Mouse (Mus musculus): ENCODE measurements around the gene Zbtb46. TPM values are rescaled to one million over a fixed set of nuclear protein-coding genes. Genes with fewer than 3 reads are reported as not detected.

Zbtb46 gene
- polyA plus RNA-seq, 1 experiment = 7.7 TPM

DNA sequence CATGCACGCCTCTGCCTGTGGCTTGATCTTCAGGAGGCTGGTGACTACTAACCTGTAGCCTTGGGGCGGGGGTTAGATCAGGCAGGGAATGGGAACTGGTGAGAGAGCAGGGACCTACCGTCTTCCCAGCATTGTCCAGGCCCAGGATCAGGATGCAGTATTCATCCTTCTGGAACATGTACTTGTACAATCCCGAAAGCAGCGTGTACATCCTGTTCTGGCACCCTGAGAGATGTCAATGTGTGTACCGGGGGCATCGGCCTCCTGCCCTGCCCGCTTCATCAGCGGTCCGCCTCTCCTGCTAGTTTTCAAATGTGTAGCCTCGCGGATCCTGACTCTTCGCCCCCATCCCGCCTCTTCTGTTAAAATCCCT lies 94.8 kb downstream of the Zbtb46 start:
- 5% methylated on average over 14 of the region's 14 CpGs for WGBS
- Histone ChIP-seq H3K36me3 (ENCODE audit: control insufficient read depth, insufficient read depth, low read length) (peaks cover 2% of the 10 kb centered on the region; the same call in 1 of the 2 replicates), H3K27me3 (replicated peaks; ENCODE audit: control insufficient read depth, insufficient read depth, low read length) (no peaks in the 10 kb centered on the region), H3K4me1 (ENCODE audit: control insufficient read depth, insufficient read depth, low read length) (peaks cover 6% of the 10 kb centered on the region; the same call in 1 of the 2 replicates), H3K4me3 (ENCODE audit: insufficient read depth, low read depth, low read length) (peak overlapping the region; percentile 75), H3K27ac (ENCODE audit: insufficient read depth, low read depth, low read length) (no peak overlapping the region)
- no peak for DNase-seq
- TF ChIP-seq CTCF (conservative IDR thresholded peaks at IDR 0.05; ENCODE audit: insufficient read depth, insufficient read length, low read depth, low read length) (no peak), POLR2A (IDR thresholded peaks at IDR 0.05; ENCODE audit: low read depth, low read length) (no peak)

DNA sequence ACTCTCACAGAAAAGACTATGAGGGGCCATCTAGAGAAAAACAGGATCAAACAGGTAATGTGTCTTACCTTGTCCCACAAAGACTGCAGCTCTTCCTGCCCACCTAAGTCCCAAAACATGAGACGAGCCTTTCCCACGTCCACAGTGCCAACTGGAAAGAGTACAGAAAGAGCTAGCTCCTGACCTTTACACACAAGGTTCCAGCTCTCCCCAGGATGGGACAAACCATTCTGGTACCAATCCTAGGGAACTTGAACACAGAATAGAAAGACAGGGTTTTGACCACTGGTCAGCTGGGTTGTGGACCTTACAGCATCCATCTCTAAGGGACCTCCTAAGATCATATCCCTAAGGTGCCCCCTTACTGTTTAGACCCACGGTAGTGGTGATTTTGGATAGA lies 95.3 kb downstream of the Zbtb46 start:
- no peak for DNase-seq
- TF ChIP-seq CTCF (conservative IDR thresholded peaks at IDR 0.05; ENCODE audit: insufficient read depth, insufficient read length, low read depth, low read length) (no peak), POLR2A (IDR thresholded peaks at IDR 0.05; ENCODE audit: low read depth, low read length) (no peak)
- WGBS = 62% methylated on average over 3 of the region's 3 CpGs
- Histone ChIP-seq H3K4me3 (ENCODE audit: insufficient read depth, low read depth, low read length) (no peak overlapping the region), H3K4me1 (ENCODE audit: control insufficient read depth, insufficient read depth, low read length) (peaks cover 6% of the 10 kb centered on the region; the same call in 1 of the 2 replicates), H3K27ac (ENCODE audit: insufficient read depth, low read depth, low read length) (no peak overlapping the region), H3K27me3 (replicated peaks; ENCODE audit: control insufficient read depth, insufficient read depth, low read length) (no peaks in the 10 kb centered on the region), H3K36me3 (ENCODE audit: control insufficient read depth, insufficient read depth, low read length) (peaks cover 2% of the 10 kb centered on the region; the same call in 1 of the 2 replicates)

DNA sequence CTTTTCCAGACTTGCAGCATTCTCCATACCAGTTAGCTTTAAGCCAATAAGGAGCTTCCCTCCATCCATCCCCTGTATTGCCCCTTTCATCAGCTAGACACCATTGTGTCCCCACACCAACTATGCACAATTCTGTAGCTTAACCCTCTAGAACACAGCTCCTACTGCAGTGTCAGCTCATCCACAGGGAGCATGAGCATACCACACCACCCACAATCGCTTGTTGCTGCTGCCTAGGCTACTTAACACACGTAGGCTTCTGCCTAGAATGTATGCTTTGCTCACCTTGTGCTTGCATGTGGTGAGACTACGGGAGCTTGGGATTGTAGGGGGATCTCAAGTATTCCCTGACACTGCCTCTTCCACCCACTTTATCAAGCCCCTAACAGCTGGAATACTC lies 102.4 kb downstream of the Zbtb46 start:
- Histone ChIP-seq H3K4me3 (ENCODE audit: insufficient read depth, low read depth, low read length) (no peak overlapping the region), H3K36me3 (ENCODE audit: control insufficient read depth, insufficient read depth, low read length) (peaks cover 2% of the 10 kb centered on the region; the same call in 1 of the 2 replicates), H3K4me1 (ENCODE audit: control insufficient read depth, insufficient read depth, low read length) (no peaks in the 10 kb centered on the region), H3K27ac (ENCODE audit: insufficient read depth, low read depth, low read length) (no peak overlapping the region), H3K27me3 (replicated peaks; ENCODE audit: control insufficient read depth, insufficient read depth, low read length) (no peaks in the 10 kb centered on the region)
- TF ChIP-seq CTCF (conservative IDR thresholded peaks at IDR 0.05; ENCODE audit: insufficient read depth, insufficient read length, low read depth, low read length) (no peak), POLR2A (IDR thresholded peaks at IDR 0.05; ENCODE audit: low read depth, low read length) (no peak)
- DNase-seq = no peak
- WGBS = 93% methylated on average over 3 of the region's 3 CpGs

DNA sequence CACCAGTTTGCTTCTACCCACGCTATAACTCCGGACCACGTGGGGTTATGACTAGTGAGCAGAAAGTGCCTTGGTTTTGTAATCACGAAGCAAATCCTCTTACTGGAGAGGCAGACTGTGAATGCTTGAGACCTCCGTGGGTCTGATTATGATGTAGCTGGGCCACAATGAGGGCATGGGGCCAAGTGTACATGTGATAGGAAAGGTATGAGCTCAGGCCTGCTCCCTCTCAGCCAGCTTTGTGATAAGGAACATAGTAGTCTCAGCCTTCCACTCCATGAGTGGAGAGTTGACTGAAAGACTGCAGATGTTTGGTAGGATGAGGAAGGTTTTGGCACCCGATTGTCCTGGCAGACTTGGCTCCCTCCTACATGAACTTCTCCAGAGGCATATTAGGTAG lies 116.5 kb downstream of the Zbtb46 start:
- Histone ChIP-seq H3K27ac (ENCODE audit: insufficient read depth, low read depth, low read length) (no peak overlapping the region), H3K4me3 (ENCODE audit: insufficient read depth, low read depth, low read length) (no peak overlapping the region), H3K36me3 (ENCODE audit: control insufficient read depth, insufficient read depth, low read length) (no peaks in the 10 kb centered on the region; the same call in none of the 2 replicates), H3K4me1 (ENCODE audit: control insufficient read depth, insufficient read depth, low read length) (no peaks in the 10 kb centered on the region), H3K27me3 (replicated peaks; ENCODE audit: control insufficient read depth, insufficient read depth, low read length) (no peaks in the 10 kb centered on the region)
- TF ChIP-seq POLR2A (IDR thresholded peaks at IDR 0.05; ENCODE audit: low read depth, low read length) = no peak
- no peak for TF ChIP-seq CTCF (conservative IDR thresholded peaks at IDR 0.05; ENCODE audit: insufficient read depth, insufficient read length, low read depth, low read length)
- DNase-seq = no peak
- WGBS = 92% methylated on average over 6 of the region's 6 CpGs

DNA sequence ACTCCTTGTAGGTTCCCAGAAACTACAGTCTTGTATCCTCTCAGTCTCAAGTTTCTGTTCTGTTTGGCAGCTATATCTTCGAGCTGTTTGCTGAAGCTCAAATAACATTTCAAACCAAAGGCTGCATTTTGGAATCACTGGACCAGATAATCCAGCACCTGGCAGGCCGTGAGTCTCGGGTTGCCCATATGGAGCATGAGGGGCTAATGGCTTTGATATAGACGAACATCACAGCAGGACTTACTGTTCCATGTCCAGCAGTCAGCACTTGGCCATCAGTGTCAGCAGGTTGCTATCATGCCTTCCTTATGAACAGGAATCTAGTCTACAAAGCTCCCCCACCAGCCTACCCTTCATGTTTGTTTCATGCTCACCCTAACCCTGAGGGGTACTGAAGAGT lies 118.8 kb downstream of the Zbtb46 start:
- WGBS = 51% methylated on average over 4 of the region's 4 CpGs
- Histone ChIP-seq H3K4me3 (ENCODE audit: insufficient read depth, low read depth, low read length) (no peak overlapping the region), H3K27ac (ENCODE audit: insufficient read depth, low read depth, low read length) (no peak overlapping the region), H3K36me3 (ENCODE audit: control insufficient read depth, insufficient read depth, low read length) (no peaks in the 10 kb centered on the region; the same call in none of the 2 replicates), H3K27me3 (replicated peaks; ENCODE audit: control insufficient read depth, insufficient read depth, low read length) (no peaks in the 10 kb centered on the region), H3K4me1 (ENCODE audit: control insufficient read depth, insufficient read depth, low read length) (no peaks in the 10 kb centered on the region)
- TF ChIP-seq CTCF (conservative IDR thresholded peaks at IDR 0.05; ENCODE audit: insufficient read depth, insufficient read length, low read depth, low read length) (no peak), POLR2A (IDR thresholded peaks at IDR 0.05; ENCODE audit: low read depth, low read length) (no peak)
- no peak for DNase-seq

Other genes starting within 250 kb of the Zbtb46 start
- 0.87 and 0.91 TPM in 2 replicates for gene Srms, start 246.2 kb downstream of the Zbtb46 start, polyA plus RNA-seq (2012; rRNA removed)
- gene Fndc11, start 239.4 kb downstream of the Zbtb46 start, polyA plus RNA-seq (2012; rRNA removed) = 0.72 and 0.77 TPM in 2 replicates
- 15.4 and 17.5 TPM in 2 replicates for gene Helz2, start 217.4 kb downstream of the Zbtb46 start, polyA plus RNA-seq (2012; rRNA removed)
- gene Gmeb2, start 171.4 kb downstream of the Zbtb46 start, polyA plus RNA-seq (2012; rRNA removed) = 12.8 and 14.5 TPM in 2 replicates
- 0.46 and 2.4 TPM in 2 replicates for gene Stmn3, start 144.9 kb downstream of the Zbtb46 start, polyA plus RNA-seq (2012; rRNA removed)
- gene Rtel1, start 139.7 kb downstream of the Zbtb46 start, polyA plus RNA-seq (2012; rRNA removed) = 30.2 and 30.9 TPM in 2 replicates
- gene Zgpat, start 94.5 kb downstream of the Zbtb46 start, polyA plus RNA-seq (2012; rRNA removed) = 29.6 and 35.2 TPM in 2 replicates
- 32.0 and 36.0 TPM in 2 replicates for gene Arfrp1, start 94.0 kb downstream of the Zbtb46 start, polyA plus RNA-seq (2012; rRNA removed)
- 35.1 and 53.7 TPM in 2 replicates for gene Lime1, start 79.3 kb downstream of the Zbtb46 start, polyA plus RNA-seq (2012; rRNA removed)
- gene Abhd16b, start 33.8 kb upstream of the Zbtb46 start, polyA plus RNA-seq (2012; rRNA removed) = not detected in 2 replicates
- gene Tpd52l2, start 37.7 kb upstream of the Zbtb46 start, polyA plus RNA-seq (2012; rRNA removed) = 35.2 and 41.5 TPM in 2 replicates
- 55.5 and 65.1 TPM in 2 replicates for gene Dnajc5, start 61.1 kb upstream of the Zbtb46 start, polyA plus RNA-seq (2012; rRNA removed)
- 107 and 130 TPM in 2 replicates for gene Uckl1, start 125.5 kb upstream of the Zbtb46 start, polyA plus RNA-seq (2012; rRNA removed)
- 19.6 and 22.1 TPM in 2 replicates for gene Prpf6, start 132.4 kb upstream of the Zbtb46 start, polyA plus RNA-seq (2012; rRNA removed)
- gene Zfp512b, start 133.4 kb upstream of the Zbtb46 start, polyA plus RNA-seq (2012; rRNA removed) = 32.2 and 41.3 TPM in 2 replicates
- gene Samd10, start 139.8 kb upstream of the Zbtb46 start, polyA plus RNA-seq (2012; rRNA removed) = 26.1 and 30.2 TPM in 2 replicates
- gene Gm29797, start 197.6 kb upstream of the Zbtb46 start, polyA plus RNA-seq (2012; rRNA removed) = 0.11 TPM in 1 of 2 replicates, not detected in the other
- gene Sox18, start 212.2 kb upstream of the Zbtb46 start, polyA plus RNA-seq (2012; rRNA removed) = 53.9 and 59.0 TPM in 2 replicates
- gene Tcea2, start 220.9 kb upstream of the Zbtb46 start, polyA plus RNA-seq (2012; rRNA removed) = 19.2 and 19.5 TPM in 2 replicates
- 21.5 and 24.0 TPM in 2 replicates for gene Rgs19, start 234.6 kb upstream of the Zbtb46 start, polyA plus RNA-seq (2012; rRNA removed)
- not detected in 2 replicates for gene Lkaaear1, start 239.0 kb upstream of the Zbtb46 start, polyA plus RNA-seq (2012; rRNA removed)

All from kidney, adult 2 months (tissue).